Mouse (Mus musculus): Measurements from ENCODE around the gene Arhgap18.
A peak's percentile ranks its signal among the peaks of the same experiment; 100 is the strongest.

DNA sequence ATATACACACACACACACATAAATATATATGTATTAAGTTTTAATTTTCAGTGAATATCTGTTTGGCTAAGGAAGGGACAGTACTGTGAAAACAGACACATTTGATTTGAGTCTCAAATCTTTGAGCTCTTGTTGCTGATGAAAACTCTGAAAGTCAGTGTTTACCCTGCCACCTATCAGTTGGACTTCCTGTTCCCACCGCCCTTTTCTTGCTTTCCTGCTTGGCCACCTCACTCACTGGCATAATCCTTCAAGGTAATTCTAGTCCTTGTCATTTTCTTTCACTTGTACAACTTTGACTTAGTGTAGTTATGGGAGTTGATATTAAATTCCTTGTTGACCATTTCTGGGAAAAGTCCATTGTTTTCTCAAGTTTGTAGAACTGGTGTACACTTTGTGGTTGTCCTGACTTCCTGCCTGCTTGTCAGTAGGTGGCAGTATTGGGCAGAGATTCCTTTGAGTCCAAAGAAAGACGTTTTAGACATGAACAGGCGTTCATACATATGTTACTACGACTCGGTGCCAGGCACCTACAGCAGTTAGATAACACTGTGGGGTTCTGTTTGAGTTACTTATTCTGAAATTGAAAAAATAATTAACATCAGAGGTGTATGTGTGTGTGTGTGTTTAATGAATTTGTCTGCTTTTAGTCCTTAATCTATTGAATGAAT is 166.2 kb downstream of the Arhgap18 start:
- TF ChIP-seq CTCF (conservative IDR thresholded peaks at IDR 0.05; ENCODE audit: insufficient read depth, insufficient read length, low read depth, low read length) (peak; percentile 41), POLR2A (IDR thresholded peaks at IDR 0.05; ENCODE audit: low read depth, low read length) (no peak)

Measured in kidney, adult 2 months (tissue).